Mouse (Mus musculus): ENCODE results near the gene Prkag2.

Prkag2 gene

GRCm38 (mm10) chr5:24995576-24996100 is 104.8 kb downstream of the Prkag2 start:
- no peak for DNase-seq (ENCODE audit: low read depth)

- DNase-seq (ENCODE audit: low read depth): no peak
Measured at GRCm38 (mm10) chr5:24993190-24993589, 107.3 kb downstream of the Prkag2 start.

- no peak for DNase-seq (ENCODE audit: low read depth)
Measured at GRCm38 (mm10) chr5:24991575-24991974, 108.9 kb downstream of the Prkag2 start.

- DNase-seq (ENCODE audit: low read depth): no peak
Measured at GRCm38 (mm10) chr5:24990460-24990859, 110.0 kb downstream of the Prkag2 start.

GRCm38 (mm10) chr5:24989683-24990082 is 110.8 kb downstream of the Prkag2 start:
- DNase-seq (ENCODE audit: low read depth): no peak

DNA sequence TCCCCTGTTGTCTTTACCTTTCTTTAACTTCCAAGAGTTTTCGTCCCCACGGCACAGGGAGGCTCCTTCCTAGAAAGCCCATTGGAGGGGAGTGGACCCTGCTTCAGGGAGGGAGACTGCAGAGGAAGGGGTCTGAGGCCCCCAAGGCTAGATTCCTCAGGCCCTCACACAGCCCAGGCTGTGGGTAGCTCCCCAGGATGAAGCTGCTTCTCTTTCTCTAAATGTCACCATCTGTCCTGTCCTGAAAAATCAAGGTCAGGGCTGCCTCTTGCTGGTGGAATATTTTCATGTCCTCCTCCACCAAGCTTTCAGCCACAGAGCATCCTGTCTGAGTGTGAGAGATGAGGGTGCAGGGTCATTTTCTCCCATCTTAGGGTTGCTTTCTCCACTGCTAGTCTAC is 113.5 kb downstream of the Prkag2 start:
- DNase-seq (ENCODE audit: low read depth): no peak

- DNase-seq (ENCODE audit: low read depth): no peak
Measured at GRCm38 (mm10) chr5:24986204-24986940, 114.1 kb downstream of the Prkag2 start.

GRCm38 (mm10) chr5:24985434-24986176 is 114.8 kb downstream of the Prkag2 start:
- DNase-seq (ENCODE audit: low read depth): no peak

- no peak for DNase-seq (ENCODE audit: low read depth)
Measured at GRCm38 (mm10) chr5:24984157-24984556, 116.3 kb downstream of the Prkag2 start.

GRCm38 (mm10) chr5:24983539-24983938 is 116.9 kb downstream of the Prkag2 start:
- peak; percentile 43 for DNase-seq (ENCODE audit: low read depth)

GRCm38 (mm10) chr5:24982258-24982657 is 118.2 kb downstream of the Prkag2 start:
- no peak for DNase-seq (ENCODE audit: low read depth)

GRCm38 (mm10) chr5:24981765-24982164 is 118.7 kb downstream of the Prkag2 start:
- no peak for DNase-seq (ENCODE audit: low read depth)

GRCm38 (mm10) chr5:24979968-24980345 is 120.5 kb downstream of the Prkag2 start:
- DNase-seq (ENCODE audit: low read depth): no peak

DNA sequence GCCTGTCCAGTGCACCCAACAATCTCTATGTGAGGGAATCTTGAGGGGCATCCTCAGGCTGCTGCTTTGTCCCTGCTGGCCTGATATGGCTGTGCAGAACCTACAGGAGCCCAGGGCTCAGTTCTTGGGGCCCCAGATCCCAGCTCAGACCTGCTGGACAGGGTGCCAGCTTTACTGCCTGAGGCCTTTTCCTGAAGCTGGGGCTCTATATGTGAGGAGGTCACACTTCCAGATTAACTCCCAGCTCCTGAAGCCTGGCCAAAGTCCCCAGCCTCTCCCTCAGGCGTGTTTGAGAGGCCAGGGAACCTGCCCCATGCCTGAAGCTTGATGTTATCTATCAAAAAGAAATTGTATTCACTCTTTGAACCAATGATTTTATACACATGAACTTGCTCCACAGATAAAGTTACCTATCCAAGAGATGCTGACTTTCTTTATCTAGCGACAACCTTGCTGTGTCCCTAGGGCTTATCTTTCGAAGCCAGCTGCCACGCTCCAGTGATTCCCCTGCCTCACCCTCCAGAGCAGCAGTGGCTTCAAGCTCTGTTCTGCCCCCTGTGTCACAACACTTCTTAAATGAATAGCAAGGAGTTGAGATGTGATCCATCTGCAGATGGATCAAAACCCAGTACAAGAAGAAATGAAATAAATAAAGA is 121.0 kb downstream of the Prkag2 start:
- DNase-seq (ENCODE audit: low read depth): no peak

DNA sequence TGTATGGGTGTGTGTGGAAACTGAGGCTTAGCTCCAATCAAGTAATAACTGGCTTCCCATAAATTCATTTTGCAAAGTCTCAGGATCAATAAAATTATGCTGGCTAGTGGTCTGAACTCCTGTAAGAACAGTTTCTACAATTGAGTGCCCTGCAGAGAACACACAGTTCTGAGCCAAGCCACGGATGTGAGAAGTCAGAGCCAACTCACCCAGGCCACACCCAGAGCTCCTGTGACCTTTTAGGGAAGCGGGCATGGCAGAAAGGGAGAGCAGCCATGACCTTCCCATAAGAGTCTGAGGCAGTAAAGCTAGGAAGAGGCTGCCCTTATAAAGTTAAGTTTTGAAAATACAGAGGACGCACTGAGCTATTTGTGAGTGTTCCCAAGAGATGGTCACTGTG is 123.5 kb downstream of the Prkag2 start:
- no peak for DNase-seq (ENCODE audit: low read depth)

GRCm38 (mm10) chr5:24976236-24976635 is 124.2 kb downstream of the Prkag2 start:
- no peak for DNase-seq (ENCODE audit: low read depth)

GRCm38 (mm10) chr5:24975100-24975499 is 125.3 kb downstream of the Prkag2 start:
- DNase-seq (ENCODE audit: low read depth): no peak

- no peak for DNase-seq (ENCODE audit: low read depth)
Measured at GRCm38 (mm10) chr5:24973672-24974225, 126.7 kb downstream of the Prkag2 start.

DNA sequence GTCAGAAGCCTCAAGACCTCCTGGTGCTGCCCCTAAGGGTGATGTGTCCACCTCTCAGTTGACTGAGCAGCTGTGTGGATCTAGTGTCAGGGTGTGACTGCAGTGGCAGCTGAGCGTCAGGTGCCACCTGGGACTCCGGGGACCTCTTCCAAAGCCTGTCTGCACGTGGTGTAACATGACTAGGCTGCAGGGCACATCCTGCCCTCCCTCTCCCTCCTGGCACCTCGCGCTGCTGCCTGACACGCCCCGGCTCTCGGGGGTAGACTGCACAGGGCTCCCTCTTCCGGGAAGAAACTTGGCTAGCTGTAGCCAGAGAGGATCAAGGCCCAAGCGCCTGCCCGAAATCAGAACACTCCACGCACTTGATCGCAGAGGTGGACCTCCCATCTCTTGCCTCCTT is 127.2 kb downstream of the Prkag2 start:
- peak; percentile 49 for DNase-seq (ENCODE audit: low read depth)

DNA sequence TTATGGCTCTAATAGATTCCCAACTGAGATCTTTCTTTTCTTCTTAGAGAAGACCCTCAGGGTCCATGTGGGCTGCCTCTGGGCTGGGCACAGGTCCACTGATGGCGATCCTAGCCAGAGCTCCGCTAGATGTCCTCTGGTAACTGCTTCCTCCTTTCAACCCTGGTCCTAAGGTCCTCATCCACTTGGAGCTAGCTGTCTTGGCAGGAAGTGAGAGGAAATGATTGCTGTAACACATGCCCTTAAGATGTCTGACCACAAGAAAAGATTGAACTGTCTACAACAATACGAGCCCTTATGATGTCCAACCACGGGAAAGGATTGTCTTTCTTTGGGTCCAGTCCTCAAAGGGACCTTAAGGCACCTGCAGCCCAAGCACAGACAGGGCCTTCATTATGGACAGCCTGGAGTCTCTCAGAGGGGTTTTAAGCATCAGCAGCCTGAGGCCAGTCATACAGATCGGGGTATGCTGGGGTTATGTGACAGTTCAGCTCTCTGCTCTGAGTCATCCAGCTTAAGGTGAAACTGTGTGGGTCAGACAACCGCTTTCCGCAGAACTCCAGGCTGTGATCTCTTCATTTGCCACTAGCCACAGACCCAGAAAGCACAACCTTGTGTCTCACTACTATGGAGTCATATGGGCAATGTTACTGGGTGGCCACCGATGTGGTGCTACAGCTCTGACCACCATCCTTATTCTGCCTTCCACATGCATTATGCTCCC is 129.7 kb downstream of the Prkag2 start:
- no peak for DNase-seq (ENCODE audit: low read depth)

DNA sequence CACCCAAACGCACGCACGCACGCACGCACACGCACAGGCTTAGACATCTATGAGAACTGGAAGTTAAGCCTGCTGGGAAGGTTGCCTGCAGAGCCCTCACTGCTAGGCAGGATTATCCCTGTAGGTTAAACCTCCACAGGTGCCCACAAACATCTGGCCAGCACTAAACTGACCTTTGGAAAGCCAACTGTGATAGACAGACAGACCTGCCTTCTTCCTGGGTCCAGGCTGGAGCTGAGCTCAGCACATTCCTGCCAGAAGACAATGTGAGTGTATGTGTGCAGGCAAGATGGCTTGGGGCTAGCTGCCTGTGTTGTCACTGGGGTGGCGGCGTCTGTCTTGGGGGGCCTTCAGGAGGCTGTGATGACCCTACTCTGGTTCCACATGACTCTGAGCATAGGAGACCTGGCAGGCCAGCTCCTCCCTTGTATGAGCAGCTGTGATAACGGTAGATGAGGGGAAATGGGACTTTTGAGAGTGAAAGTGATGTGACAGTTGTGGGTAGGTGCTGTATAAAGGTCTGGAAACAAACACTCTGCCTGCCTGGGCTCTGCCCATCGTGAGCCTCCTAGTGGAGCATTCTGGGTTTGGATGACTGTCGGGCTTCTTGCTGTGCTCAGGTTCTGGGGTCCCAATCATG is 131.1 kb downstream of the Prkag2 start:
- peak; percentile 41 for DNase-seq (ENCODE audit: low read depth)
